Mouse (Mus musculus) E14TG2a.4 (cell line): ENCODE measurements around the gene Ces2e.

Experiments
- CTCF ChIP-seq: conservative IDR thresholded peaks from 2 replicates; pipeline ENCODE4 v1.5.1; 2014; ENCODE audit warnings: low read length
- NANOG ChIP-seq: IDR thresholded peaks from 2 replicates; pipeline ENCODE4 v1.6.1; 2014; ENCODE audit warnings: borderline replicate concordance, low read length, mixed read lengths
- POU5F1 ChIP-seq: IDR thresholded peaks from 2 replicates; pipeline ENCODE4 v1.6.1; 2014; ENCODE audit warnings: low read length, borderline replicate concordance

- TF ChIP-seq CTCF = no peak
- no peak for TF ChIP-seq POU5F1
- TF ChIP-seq NANOG = no peak
Observed at GRCm38 (mm10) chr8:104901746-104902145, 24.3 kb upstream of the Ces2e start.
